In genomic region chr5:47984584-47985197, GRCm38 (mm10) we compare ENCODE assay signal across 8 mouse cellular contexts. TPM values are rescaled to one million over a fixed set of nuclear protein-coding genes. Genes with fewer than 3 reads are reported as not detected.
DNase-seq lines count a peak whose midpoint lies in the region; ATAC-seq and TF ChIP-seq lines count a peak whose summit lies in the region.

No protein-coding gene starts in this region.

- peak; percentile 19 for ATAC-seq in forebrain, embryonic 14.5 days
- ATAC-seq in intestine, postnatal 0 days = no peak
- peak; percentile 6; the same call in 1 of the 2 replicates for ATAC-seq in megakaryocyte progenitor cell, adult 5-6 weeks (replicated peaks; ENCODE audit: poor library complexity)
- no peak for ATAC-seq in stomach, embryonic 16.5 days (ENCODE audit: insufficient read depth, low FRiP score)

- H3K4me3 ChIP-seq in ES-Bruce4 (ENCODE audit: low read depth, low read length) = peak overlapping the region; percentile 71
- peak overlapping the region; percentile 63 for H3K4me3 ChIP-seq in forebrain, embryonic 14.5 days (ENCODE audit: low read depth, low read length)
- peak overlapping the region; percentile 64 for H3K4me3 ChIP-seq in intestine, postnatal 0 days (ENCODE audit: low read depth, low read length)
- peak overlapping the region; percentile 72 for H3K4me3 ChIP-seq in stomach, embryonic 16.5 days (replicated peaks; ENCODE audit: low read length)

- no peaks in the 10 kb centered on the region for H3K4me1 ChIP-seq in ES-Bruce4 (ENCODE audit: control insufficient read depth, insufficient read depth, low read length)
- peaks cover 13% of the 10 kb centered on the region; the same call in 1 of the 2 replicates for H3K4me1 ChIP-seq in forebrain, embryonic 14.5 days (ENCODE audit: control insufficient read depth, insufficient read depth, low read length)
- peaks cover 4% of the 10 kb centered on the region; the same call in 1 of the 2 replicates for H3K4me1 ChIP-seq in intestine, postnatal 0 days (replicated peaks; ENCODE audit: control insufficient read depth, insufficient read depth, low read length)
- peaks cover 18% of the 10 kb centered on the region; the same call in 1 of the 2 replicates for H3K4me1 ChIP-seq in stomach, embryonic 16.5 days (ENCODE audit: control insufficient read depth, insufficient read depth, low read length)

- H3K9me3 ChIP-seq in ES-Bruce4 (replicated peaks; ENCODE audit: control insufficient read depth, insufficient read depth, low read length, poor library complexity, severe bottlenecking) = no peaks in the 10 kb centered on the region
- H3K9me3 ChIP-seq in forebrain, embryonic 14.5 days (replicated peaks; ENCODE audit: control insufficient read depth, low read length) = no peaks in the 10 kb centered on the region
- no peaks in the 10 kb centered on the region for H3K9me3 ChIP-seq in intestine, postnatal 0 days (ENCODE audit: control insufficient read depth)
- H3K9me3 ChIP-seq in stomach, embryonic 16.5 days (replicated peaks; ENCODE audit: control insufficient read depth, low read length) = no peaks in the 10 kb centered on the region

- no peak for TF ChIP-seq POLR2A in ES-Bruce4 (IDR thresholded peaks at IDR 0.05; ENCODE audit: insufficient read depth, low read length)

- no peaks in the 10 kb centered on the region for H3K36me3 ChIP-seq in ES-Bruce4 (ENCODE audit: control insufficient read depth, insufficient read depth, low read length, poor library complexity, severe bottlenecking)
- no peaks in the 10 kb centered on the region for H3K36me3 ChIP-seq in forebrain, embryonic 14.5 days (ENCODE audit: control insufficient read depth, insufficient read depth, low read length)
- H3K36me3 ChIP-seq in intestine, postnatal 0 days (ENCODE audit: control insufficient read depth, insufficient read depth) = no peaks in the 10 kb centered on the region
- H3K36me3 ChIP-seq in stomach, embryonic 16.5 days (ENCODE audit: control insufficient read depth, insufficient read depth, low read length) = no peaks in the 10 kb centered on the region

- no peak for TF ChIP-seq CTCF in ES-Bruce4 (IDR thresholded peaks at IDR 0.05; ENCODE audit: low read depth, low read length)
- no peak for TF ChIP-seq CTCF in intestine, postnatal 0 days (IDR thresholded peaks at IDR 0.05; ENCODE audit: low read depth)

- H3K27me3 ChIP-seq in ES-Bruce4 (ENCODE audit: control insufficient read depth, insufficient read depth, low read length, poor library complexity, severe bottlenecking) = peaks cover 3% of the 10 kb centered on the region; the same call in 1 of the 2 replicates
- H3K27me3 ChIP-seq in forebrain, embryonic 14.5 days (replicated peaks; ENCODE audit: control insufficient read depth, insufficient read depth, low read length) = 0 out of 2 replicates have a peak, but pooled peaks cover 3% of the 10 kb centered on the region
- peaks cover 36% of the 10 kb centered on the region for H3K27me3 ChIP-seq in intestine, postnatal 0 days (replicated peaks; ENCODE audit: control insufficient read depth, insufficient read depth, low read length)
- peaks cover 7% of the 10 kb centered on the region for H3K27me3 ChIP-seq in stomach, embryonic 16.5 days (ENCODE audit: control insufficient read depth, insufficient read depth, low read length)

- H3K9ac ChIP-seq in ES-Bruce4 (ENCODE audit: low read depth, poor library complexity, severe bottlenecking) = peak overlapping the region; percentile 31
- peak overlapping the region; percentile 75 for H3K9ac ChIP-seq in forebrain, embryonic 14.5 days (ENCODE audit: low read length)
- no peak overlapping the region for H3K9ac ChIP-seq in intestine, postnatal 0 days (ENCODE audit: low read depth, low read length)
- peak overlapping the region; percentile 80 for H3K9ac ChIP-seq in stomach, embryonic 16.5 days (ENCODE audit: low read length)

- H3K4me2 ChIP-seq in forebrain, embryonic 14.5 days (ENCODE audit: low read length) = peak overlapping the region; percentile 96
- peak overlapping the region; percentile 98 for H3K4me2 ChIP-seq in intestine, postnatal 0 days (replicated peaks; ENCODE audit: low read depth)
- peak overlapping the region; percentile 76 for H3K4me2 ChIP-seq in stomach, embryonic 16.5 days (ENCODE audit: low read depth, low read length)

- WGBS in forebrain, embryonic 14.5 days = 2% methylated on average over 23 of the region's 23 CpGs
- WGBS in intestine, postnatal 0 days = 13% methylated on average over 23 of the region's 23 CpGs
- WGBS in stomach, embryonic 16.5 days = 10% methylated on average over 23 of the region's 23 CpGs

- no peak overlapping the region for H3K27ac ChIP-seq in ES-Bruce4 (ENCODE audit: insufficient read depth, low read length)
- no peak overlapping the region for H3K27ac ChIP-seq in forebrain, embryonic 14.5 days (ENCODE audit: low read depth, low read length)
- no peak overlapping the region for H3K27ac ChIP-seq in intestine, postnatal 0 days (ENCODE audit: low read depth, low read length)
- H3K27ac ChIP-seq in stomach, embryonic 16.5 days (ENCODE audit: low read length) = no peak overlapping the region; the same call in 1 of the 2 replicates

- TF ChIP-seq EP300 in ES-Bruce4 (IDR thresholded peaks at IDR 0.05; ENCODE audit: insufficient read depth, low read depth, low read length) = no peak

- DNase-seq in cerebellum, postnatal 14 days = peak; percentile 5 to 9
- no peak for DNase-seq in cerebellum, adult 11 months
- peak; percentile 25 for DNase-seq in forebrain, embryonic 14.5 days (ENCODE audit: low spot score)
- DNase-seq in cerebellum, adult 9-10 months = no peak

RNA-seq across cellular contexts. Expression of gene Slit2, which starts 1.8 kb away (rescaled TPM):
- polyA plus RNA-seq in ES-Bruce4 (2011; ENCODE audit: insufficient read depth, insufficient read length, low read depth, missing spikeins) = 8.5 and 17.4 TPM in 2 replicates
- 10.0 and 11.3 TPM in 2 replicates for polyA plus RNA-seq in forebrain, embryonic 14.5 days (2014; fragmentation: Nextera tagmentation; extraction: Ambion mirVana)
- 4.6 and 4.9 TPM in 2 replicates for polyA plus RNA-seq in intestine, postnatal 0 days (2015; fragmentation: Nextera tagmentation; extraction: Ambion mirVana)
- not detected in 2 replicates for total RNA-seq in megakaryocyte progenitor cell, adult 5-6 weeks (2015)
- not detected in 2 replicates for total RNA-seq in megakaryocyte progenitor cell, adult 5-6 weeks (2017)
- 16.7 and 20.3 TPM in 2 replicates for polyA plus RNA-seq in stomach, embryonic 16.5 days (2015; fragmentation: Nextera tagmentation; extraction: Ambion mirVana)

Comparison
In these comparisons a context has a peak if more than half of its experiments do, and no peak if none do; other contexts are left out.
1. DNase-seq: peak in cerebellum, postnatal 14 days (2 of 2) and forebrain, embryonic 14.5 days (single experiment); none in cerebellum, adult 11 months (single experiment) and cerebellum, adult 9-10 months (single experiment).
2. ATAC-seq: peak in forebrain, embryonic 14.5 days (single experiment) and megakaryocyte progenitor cell, adult 5-6 weeks (single experiment); none in intestine, postnatal 0 days (single experiment) and stomach, embryonic 16.5 days (single experiment).
3. Peak in every context shown above with its lines, with median percentiles within 50 percentile points of each other: H3K4me3 ChIP-seq and H3K4me2 ChIP-seq.